Mouse (Mus musculus): ENCODE measurements at regions not wholly inside any gene's neighbourhood (a gene's known extent, or its start where the extent isn't known, plus 50 kb on each side); places are given as distances from the start of the nearest gene placed in this dataset.
"Not testable (repeated sequence)": the region's sequence is repeated elsewhere in the genome, so short reads cannot be mapped to it uniquely, and the experiment has no call there.

- DNase-seq (ENCODE audit: inconsistent ontology term): no peak
Observed at GRCm38 (mm10) chr10:113759099-113759498, 830.3 kb upstream of the Atxn7l3b start.

- no peak for DNase-seq (ENCODE audit: inconsistent ontology term)
Observed at GRCm38 (mm10) chr10:113736224-113736623, 807.4 kb upstream of the Atxn7l3b start.

GRCm38 (mm10) chr10:113705139-113705726 lies 776.4 kb upstream of the Atxn7l3b start:
- no peak for DNase-seq (ENCODE audit: inconsistent ontology term)

GRCm38 (mm10) chr10:113670636-113671035 lies 741.8 kb upstream of the Atxn7l3b start:
- not testable (repeated sequence) for DNase-seq (ENCODE audit: inconsistent ontology term)

- DNase-seq (ENCODE audit: inconsistent ontology term): no peak
Observed at GRCm38 (mm10) chr10:113652803-113653454, 724.1 kb upstream of the Atxn7l3b start.

GRCm38 (mm10) chr10:113652100-113652499 lies 723.3 kb upstream of the Atxn7l3b start:
- DNase-seq (ENCODE audit: inconsistent ontology term): no peak

GRCm38 (mm10) chr10:113620420-113620819 lies 691.6 kb upstream of the Atxn7l3b start:
- no peak for DNase-seq (ENCODE audit: inconsistent ontology term)

GRCm38 (mm10) chr10:113615931-113616330 lies 687.1 kb upstream of the Atxn7l3b start:
- DNase-seq (ENCODE audit: inconsistent ontology term): no peak

- no peak for DNase-seq (ENCODE audit: inconsistent ontology term)
Observed at GRCm38 (mm10) chr10:113593436-113593835, 664.6 kb upstream of the Atxn7l3b start.

- DNase-seq (ENCODE audit: inconsistent ontology term): peak; percentile 76
Observed at GRCm38 (mm10) chr10:113592126-113592525, 663.3 kb upstream of the Atxn7l3b start.

- no peak for DNase-seq (ENCODE audit: inconsistent ontology term)
Observed at GRCm38 (mm10) chr10:113570270-113570669, 641.5 kb upstream of the Atxn7l3b start.

All from Muller cell, postnatal 12 days (primary cell).